Mouse (Mus musculus) heart, embryonic 13.5 days (tissue): ENCODE measurements around the gene Tprn. TPM values are rescaled to one million over a fixed set of nuclear protein-coding genes. Genes with fewer than 3 reads are reported as not detected.

Experiments used
- polyA plus RNA-seq: library from polyadenylated mRNA; unstranded; fragments of >200 nt; fragmentation: Nextera tagmentation; extraction: Ambion mirVana; gene quantifications from 2 replicates; pipeline ENCODE4 v1.2.1, GENCODE M21; 2015

Tprn gene
- polyA plus RNA-seq, 1 experiment from 2014 or later: 4.3 TPM

Other genes with a start within 250 kb of the Tprn start
- 49.4 and 51.0 TPM in 2 replicates for gene Nsmf, start 208.3 kb upstream of the Tprn start, polyA plus RNA-seq
- not detected in 2 replicates for gene Entpd8, start 182.3 kb upstream of the Tprn start, polyA plus RNA-seq
- 0.09 TPM in 1 of 2 replicates, not detected in the other for gene Noxa1, start 167.5 kb upstream of the Tprn start, polyA plus RNA-seq
- gene Nrarp, start 81.9 kb upstream of the Tprn start, polyA plus RNA-seq: 7.7 and 8.2 TPM in 2 replicates
- 6.4 and 6.9 TPM in 2 replicates for gene Tor4a, start 65.7 kb upstream of the Tprn start, polyA plus RNA-seq
- 68.8 and 72.8 TPM in 2 replicates for gene Nelfb, start 51.1 kb upstream of the Tprn start, polyA plus RNA-seq
- not detected in 2 replicates for gene Stpg3, start 48.0 kb upstream of the Tprn start, polyA plus RNA-seq
- not detected in 2 replicates for gene Fam166a, start 43.9 kb upstream of the Tprn start, polyA plus RNA-seq
- gene Tubb4b, start 37.9 kb upstream of the Tprn start, polyA plus RNA-seq: 402 and 437 TPM in 2 replicates
- gene Slc34a3, start 28.3 kb upstream of the Tprn start, polyA plus RNA-seq: not detected in 2 replicates
- gene Rnf224, start 25.8 kb upstream of the Tprn start, polyA plus RNA-seq: not detected in 2 replicates
- gene Rnf208, start 20.4 kb upstream of the Tprn start, polyA plus RNA-seq: 6.6 and 7.2 TPM in 2 replicates
- gene Cysrt1, start 20.2 kb upstream of the Tprn start, polyA plus RNA-seq: not detected in 2 replicates
- 2.1 and 2.9 TPM in 2 replicates for gene AL732309.1, start 15.8 kb upstream of the Tprn start, polyA plus RNA-seq
- 15.5 and 15.9 TPM in 2 replicates for gene Tmem203, start 7.2 kb upstream of the Tprn start, polyA plus RNA-seq
- gene Ssna1, start 9.8 kb downstream of the Tprn start, polyA plus RNA-seq: 144 and 158 TPM in 2 replicates
- 77.3 and 82.5 TPM in 2 replicates for gene Anapc2, start 9.9 kb downstream of the Tprn start, polyA plus RNA-seq
- not detected in 2 replicates for gene Tmem210, start 25.5 kb downstream of the Tprn start, polyA plus RNA-seq
- gene Lrrc26, start 27.3 kb downstream of the Tprn start, polyA plus RNA-seq: not detected in 2 replicates
- 0.09 and 0.16 TPM in 2 replicates for gene Grin1, start 56.6 kb downstream of the Tprn start, polyA plus RNA-seq
- 28.4 and 31.3 TPM in 2 replicates for gene Man1b1, start 69.7 kb downstream of the Tprn start, polyA plus RNA-seq
- 13.6 and 14.4 TPM in 2 replicates for gene Dpp7, start 93.7 kb downstream of the Tprn start, polyA plus RNA-seq
- gene Uap1l1, start 103.1 kb downstream of the Tprn start, polyA plus RNA-seq: 14.9 and 17.0 TPM in 2 replicates
- 16.5 and 18.1 TPM in 2 replicates for gene Sapcd2, start 109.7 kb downstream of the Tprn start, polyA plus RNA-seq
- gene Entpd2, start 133.3 kb downstream of the Tprn start, polyA plus RNA-seq: 0.51 and 0.68 TPM in 2 replicates
- 26.6 and 29.0 TPM in 2 replicates for gene Npdc1, start 136.7 kb downstream of the Tprn start, polyA plus RNA-seq
- gene Fut7, start 160.6 kb downstream of the Tprn start, polyA plus RNA-seq: 0.07 TPM in 1 of 2 replicates, not detected in the other
- gene Abca2, start 166.1 kb downstream of the Tprn start, polyA plus RNA-seq: 2.7 and 3.2 TPM in 2 replicates
- gene Clic3, start 194.2 kb downstream of the Tprn start, polyA plus RNA-seq: 1.8 and 2.5 TPM in 2 replicates
- gene Paxx, start 198.5 kb downstream of the Tprn start, polyA plus RNA-seq: 25.6 and 25.7 TPM in 2 replicates
- 19.8 and 20.7 TPM in 2 replicates for gene Ptgds, start 207.4 kb downstream of the Tprn start, polyA plus RNA-seq
- gene Lcn12, start 231.3 kb downstream of the Tprn start, polyA plus RNA-seq: not detected in 2 replicates
- gene Fbxw5, start 238.1 kb downstream of the Tprn start, polyA plus RNA-seq: 73.8 and 83.9 TPM in 2 replicates
- gene C8g, start 239.1 kb downstream of the Tprn start, polyA plus RNA-seq: 3.1 and 3.5 TPM in 2 replicates